Mouse (Mus musculus): ENCODE measurements around the gene Lmo7.

Gene Lmo7

DNA sequence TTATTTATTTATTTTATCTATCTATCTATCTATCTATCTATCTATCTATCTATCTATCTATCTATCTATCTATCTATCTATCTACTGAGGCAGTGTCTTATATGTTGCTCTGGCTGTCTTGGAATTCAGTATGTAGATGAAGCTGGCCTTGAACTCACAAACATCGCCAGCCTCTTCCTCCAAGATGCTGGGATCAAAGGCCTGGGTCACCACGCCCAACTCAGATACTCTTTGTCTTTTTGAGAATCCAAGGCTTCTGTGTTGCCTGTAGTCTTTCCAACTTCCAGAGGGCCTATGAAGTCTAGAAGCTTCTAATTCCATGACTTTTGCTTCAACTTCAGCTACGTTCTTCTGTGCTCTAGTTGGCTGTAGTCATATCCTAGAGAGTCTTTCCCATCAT is 48.7 kb downstream of the Lmo7 start:
- no peak for DNase-seq (ENCODE audit: low spot score in 2 of 2)

DNA sequence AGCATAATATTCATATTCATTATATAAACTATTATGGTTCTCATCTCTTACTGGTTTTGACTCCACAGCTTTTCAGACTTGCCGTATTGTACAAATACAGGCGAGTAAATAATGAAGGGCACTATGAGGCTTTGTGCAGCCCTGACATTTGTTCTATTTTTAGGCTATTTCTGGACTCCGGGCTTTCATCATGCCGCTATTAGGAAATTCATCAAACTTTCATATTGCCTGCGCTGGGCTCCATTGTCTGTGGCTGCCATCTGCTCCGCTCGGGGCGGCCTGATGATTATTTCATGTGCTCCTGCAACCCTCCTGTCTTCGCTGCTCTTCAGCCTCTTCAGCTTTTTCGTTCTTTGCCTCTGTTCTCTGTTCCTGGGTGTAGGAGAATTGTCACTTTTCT is 50.3 kb downstream of the Lmo7 start:
- DNase-seq (ENCODE audit: low spot score in 2 of 2), result no peak

DNA sequence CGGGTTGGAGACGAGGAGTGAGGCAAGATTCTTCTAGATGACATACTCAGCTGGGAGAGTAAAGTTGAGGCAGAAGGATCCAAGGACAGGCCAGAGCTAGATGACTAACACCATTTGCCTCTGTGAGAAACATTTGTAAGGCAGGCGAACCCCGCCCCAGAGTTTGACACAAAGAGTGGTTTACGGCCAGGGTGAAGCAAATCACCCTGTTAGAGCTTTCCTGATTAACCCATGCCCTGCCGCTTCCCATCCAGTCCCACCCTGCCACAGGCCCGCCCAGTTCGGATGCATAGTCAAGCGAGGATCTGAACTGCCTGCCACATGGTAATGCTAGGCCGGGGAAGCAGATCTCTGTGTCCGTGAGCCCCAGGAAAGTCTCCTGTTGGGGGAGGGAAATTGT is 51.5 kb downstream of the Lmo7 start:
- DNase-seq (ENCODE audit: low spot score in 2 of 2), result no peak

DNA sequence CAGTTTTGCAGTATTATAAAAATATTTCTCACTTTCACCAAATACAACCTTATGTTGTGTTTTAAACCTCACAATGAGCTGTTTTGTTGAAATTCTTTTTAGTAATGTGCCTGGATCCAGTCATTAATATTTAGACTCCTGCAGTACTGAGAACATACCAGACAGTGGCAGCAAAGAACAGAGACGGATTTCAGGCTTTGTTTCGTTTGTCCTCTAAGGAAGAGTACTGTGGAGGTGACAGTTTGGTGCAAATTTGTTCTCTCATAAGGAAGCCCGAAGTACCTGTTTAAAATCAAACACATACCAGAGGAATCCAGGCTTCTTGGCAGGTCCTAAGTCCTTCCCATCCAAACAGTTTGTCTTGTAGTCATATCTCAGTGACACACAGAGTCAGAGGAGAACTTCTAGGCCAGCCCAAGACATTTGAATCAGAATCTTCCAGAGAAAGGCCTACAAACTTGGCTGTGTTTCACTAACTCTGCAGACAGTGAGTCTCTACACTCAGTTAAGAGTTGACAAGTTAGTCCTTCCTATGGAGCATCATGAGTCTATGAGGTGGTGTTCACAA is 52.3 kb downstream of the Lmo7 start:
- DNase-seq (ENCODE audit: low spot score in 2 of 2), result peak in 1 of 2 experiments; percentile 70

DNA sequence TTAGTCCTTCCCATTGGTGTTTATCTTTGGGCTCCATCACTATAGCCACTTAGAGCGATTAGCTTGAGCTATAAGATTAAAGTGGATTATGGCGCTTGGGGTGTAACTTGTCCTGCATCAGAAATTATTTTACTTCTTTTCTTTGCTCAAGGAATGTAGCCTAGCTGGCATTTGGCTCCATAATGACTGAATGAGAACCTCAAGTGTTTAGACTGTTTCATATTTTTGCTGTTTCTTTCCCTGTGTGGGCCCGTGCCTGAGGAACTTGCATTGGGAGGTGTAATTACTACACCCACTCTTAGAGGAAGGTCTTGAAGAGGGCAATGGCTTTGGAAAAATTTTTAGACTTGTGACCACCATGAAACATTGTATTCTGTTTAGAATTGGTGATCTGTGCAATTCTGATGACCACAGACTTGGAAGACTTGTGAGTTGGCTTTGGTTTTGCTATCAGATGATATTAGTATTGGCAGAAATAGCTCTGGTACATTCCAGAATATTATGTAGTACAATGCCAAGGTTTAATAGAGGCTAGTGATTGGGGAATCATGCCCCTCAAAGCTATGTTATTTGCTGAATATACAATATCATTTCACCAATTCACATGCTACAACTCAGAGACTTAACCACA is 54.7 kb downstream of the Lmo7 start:
- no peak for DNase-seq (ENCODE audit: low spot score in 2 of 2)

DNA sequence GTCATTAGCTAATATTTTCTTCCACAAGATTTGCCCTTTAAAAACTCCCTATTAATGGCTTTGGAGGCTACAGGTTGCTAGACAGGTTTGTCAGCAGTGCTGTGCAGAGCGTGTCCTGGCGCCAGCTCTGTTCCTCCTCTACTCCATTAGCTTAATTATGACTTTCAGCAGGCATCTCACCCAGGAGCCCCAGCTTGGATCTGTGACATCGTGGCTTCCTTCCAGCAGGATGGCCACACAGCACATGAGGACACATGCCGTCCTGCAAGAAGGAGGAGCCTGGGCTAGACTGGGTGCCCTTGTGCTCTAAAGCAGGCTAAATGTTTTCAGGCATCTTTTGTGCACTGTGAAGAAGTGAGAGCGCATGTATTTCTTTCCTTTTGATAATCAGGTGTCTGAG is 58.1 kb downstream of the Lmo7 start:
- DNase-seq (ENCODE audit: low spot score in 2 of 2), result no peak

DNA sequence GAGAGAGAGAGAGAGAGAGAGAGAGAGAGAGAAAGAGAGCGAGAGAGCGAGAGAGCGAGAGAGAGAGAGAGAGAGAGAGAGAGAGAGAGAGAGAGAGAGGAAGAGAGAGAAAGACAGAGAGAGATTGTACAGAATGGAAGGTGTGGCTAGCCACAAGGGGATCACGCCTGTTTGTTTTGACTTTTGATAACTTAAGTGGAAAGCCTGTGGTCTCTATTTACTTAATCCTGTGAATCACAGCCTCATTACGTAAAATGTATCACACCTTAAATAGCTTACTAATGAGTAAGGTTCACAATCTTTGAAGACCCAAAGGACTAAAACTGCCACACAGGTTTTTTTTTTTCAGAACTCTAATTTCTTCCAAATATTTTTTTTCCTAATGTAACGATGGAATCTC is 58.7 kb downstream of the Lmo7 start:
- no peak for DNase-seq (ENCODE audit: low spot score in 2 of 2)

DNA sequence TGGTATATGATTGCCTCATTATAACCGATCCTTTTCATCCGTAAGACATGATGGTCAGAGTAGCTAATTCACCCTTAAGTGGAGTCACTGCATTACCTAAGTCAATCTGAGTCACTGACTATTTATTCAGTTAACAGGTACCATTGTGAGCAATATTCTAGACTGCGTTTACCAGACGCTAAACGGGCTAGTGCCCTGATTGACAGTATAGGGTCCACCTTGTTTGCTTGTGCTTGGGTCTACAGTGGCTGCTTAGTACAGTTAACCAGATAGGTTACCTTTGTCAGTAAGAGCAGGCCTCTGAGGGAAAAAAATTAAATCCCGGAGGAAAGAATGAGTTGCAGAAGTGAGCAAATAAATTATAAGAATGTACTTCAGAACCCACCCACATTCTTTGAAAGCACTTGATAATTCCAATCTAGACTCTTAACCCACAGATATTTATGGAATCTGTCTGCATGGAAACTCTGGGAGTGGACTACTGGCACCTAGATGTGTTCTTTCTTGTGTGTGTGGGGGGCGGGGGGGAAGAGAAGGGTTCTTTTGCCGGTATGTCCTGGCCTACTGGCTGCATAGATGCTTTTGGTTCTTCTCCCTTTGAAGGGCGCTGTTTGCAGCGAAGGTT is 64.9 kb downstream of the Lmo7 start:
- DNase-seq (ENCODE audit: low spot score in 2 of 2), result no peak

DNA sequence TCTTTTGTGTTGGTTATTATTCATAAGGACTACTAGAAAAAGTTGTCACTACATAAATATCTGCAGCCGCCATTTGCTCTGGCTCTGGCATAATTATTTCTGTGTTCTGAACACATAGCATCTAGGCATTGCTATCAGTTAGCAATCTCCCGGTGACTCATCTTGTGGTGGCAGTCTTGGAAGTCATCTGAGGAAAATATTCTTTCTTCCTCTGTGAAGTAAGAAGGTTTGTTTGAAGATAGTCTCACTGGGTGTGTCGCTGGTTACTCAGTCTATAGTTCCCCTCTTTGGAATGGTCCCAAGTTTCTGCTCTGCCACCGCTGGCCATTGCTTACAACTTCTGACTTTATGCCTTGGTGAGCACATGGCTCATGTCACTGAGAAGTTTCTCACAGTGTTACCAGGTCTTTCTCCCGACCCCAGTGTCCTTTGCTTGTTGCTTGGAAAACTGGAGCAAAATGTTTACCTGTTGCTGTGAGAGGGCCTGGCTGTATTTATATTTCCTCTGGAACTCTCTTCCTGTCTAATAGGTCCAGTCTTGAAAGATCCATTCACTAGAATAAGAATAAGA is 68.3 kb downstream of the Lmo7 start:
- no peak for DNase-seq (ENCODE audit: low spot score in 2 of 2)

DNA sequence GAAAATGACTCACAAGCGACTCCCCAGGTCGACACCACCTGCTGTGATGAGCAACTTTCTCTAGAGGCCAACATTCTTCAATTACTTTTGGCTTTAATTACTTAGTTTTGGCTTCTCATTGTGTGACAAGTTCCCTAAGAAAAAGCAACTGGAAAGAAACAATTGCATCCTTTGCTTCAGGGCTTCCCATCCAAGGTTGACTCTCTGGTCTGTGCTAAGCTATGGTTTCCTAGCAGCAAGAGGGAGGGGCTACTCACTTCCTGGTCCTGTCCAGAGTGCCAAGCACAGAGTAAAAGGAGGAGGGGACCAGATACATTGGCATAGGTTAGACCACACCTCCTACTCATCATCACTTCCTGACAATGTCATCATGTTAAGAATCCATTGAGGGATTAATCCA is 69.0 kb downstream of the Lmo7 start:
- DNase-seq (ENCODE audit: low spot score in 2 of 2), result no peak

DNA sequence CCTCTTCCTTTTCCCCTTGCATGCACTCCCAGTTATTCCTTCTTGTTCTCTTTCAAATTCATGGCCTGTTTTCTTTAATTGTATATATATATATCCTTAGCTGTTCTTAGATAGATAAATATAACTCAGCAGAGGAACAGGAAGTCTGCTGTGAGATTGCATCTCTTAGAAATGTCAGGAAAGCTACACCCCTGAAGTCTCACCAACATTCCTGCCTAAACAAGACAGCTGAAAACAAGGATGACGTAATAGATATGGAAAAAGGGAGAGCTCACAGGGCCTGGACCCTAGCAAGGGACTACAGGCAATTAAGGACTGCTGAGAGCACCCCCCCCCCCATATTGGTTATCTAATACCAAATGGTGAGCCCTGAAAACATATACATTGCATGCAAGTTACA is 71.9 kb downstream of the Lmo7 start:
- no peak for DNase-seq (ENCODE audit: low spot score in 2 of 2)

DNA sequence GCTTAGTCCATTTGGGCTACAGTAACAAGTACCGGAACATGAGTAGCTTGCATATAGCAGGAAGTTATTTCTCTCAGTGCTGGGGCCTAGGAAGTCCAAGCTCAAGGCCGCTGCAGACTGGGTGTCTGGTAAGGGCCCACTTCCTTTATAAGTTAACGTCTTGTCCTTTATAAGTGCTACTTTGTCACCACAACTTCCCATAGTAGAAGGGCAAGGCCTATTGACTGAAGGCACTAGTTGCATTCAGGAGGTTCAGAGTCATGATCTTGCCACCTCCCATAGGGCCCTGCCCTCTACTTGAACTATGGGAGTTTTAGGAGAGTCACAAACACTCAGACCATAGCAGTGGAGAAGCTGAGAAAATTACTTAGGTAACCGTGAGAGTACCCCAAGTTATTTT is 74.4 kb downstream of the Lmo7 start:
- no peak for DNase-seq (ENCODE audit: low spot score in 2 of 2)

DNA sequence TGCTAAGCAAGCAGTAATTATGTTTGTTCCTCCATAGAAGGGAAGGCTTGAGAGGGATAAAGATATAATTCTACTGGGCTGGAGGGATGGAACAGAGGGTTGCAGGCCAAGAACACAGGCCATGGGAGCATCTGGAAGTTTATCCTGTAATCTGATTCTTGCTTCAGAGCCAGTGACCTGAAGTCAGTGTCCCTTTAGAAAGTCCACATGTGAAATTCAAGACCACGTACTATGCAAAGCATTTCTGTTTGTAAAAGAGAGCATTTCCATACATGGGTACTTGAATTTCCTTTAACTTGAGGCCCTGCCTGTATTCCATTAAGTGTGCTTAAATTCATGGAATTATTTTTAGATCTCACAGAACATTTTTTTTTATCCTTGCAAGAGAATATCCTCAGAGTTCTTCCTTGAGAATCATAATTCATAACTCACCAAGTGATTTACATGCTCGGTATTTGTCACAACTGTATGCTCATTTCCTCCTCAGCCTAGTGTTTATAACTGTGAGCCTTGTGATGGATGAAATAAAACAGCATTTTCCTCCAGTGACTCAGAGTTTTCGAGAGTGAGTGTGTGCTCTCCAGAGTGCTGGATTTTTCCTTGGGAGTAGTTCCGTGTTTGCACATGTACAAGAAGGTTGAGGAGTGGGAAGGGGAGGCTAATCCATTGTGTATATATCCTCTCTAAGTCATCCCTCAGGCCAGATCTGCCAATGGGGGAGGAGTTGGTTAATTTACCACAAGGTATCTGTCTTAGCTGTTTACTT is 75.0 kb downstream of the Lmo7 start:
- no peak for DNase-seq (ENCODE audit: low spot score in 2 of 2)

DNA sequence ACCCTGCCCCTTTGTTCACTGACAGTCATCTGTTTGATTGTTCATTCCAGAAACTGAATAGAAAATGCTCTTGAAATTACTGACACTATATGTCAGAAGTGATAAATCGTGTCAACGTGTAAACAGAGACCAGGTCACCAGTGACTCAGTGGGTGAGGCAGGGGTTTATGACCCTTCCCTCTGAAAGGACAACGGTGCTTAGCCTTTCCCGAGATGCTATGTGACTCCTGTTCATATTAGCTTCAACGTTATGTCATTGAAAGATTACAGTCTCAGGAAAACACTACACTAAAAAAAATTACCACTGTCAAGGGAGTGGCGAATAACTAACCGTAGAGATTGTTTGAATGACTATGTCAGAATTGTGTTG is 75.6 kb downstream of the Lmo7 start:
- DNase-seq (ENCODE audit: low spot score in 2 of 2), result no peak

DNA sequence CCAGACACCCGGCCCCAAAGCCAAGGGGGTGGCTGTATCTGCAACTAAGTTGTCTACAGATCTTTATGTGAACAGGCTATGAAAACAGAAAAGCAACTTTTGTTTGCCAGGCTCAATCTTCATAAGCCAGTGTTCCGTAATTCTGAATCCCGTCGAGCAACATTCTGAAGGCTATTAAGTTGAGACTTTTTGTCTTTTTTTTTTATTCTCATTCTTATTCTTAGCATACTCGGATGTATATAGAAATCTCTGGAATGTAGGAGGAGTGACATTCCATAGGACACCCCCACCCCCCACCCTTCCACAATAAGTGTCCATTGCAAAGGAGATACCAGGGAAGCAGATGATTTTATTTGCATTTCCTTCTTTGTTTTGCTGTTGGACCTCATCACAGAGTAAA is 76.3 kb downstream of the Lmo7 start:
- DNase-seq (ENCODE audit: low spot score in 2 of 2), result no peak

DNA sequence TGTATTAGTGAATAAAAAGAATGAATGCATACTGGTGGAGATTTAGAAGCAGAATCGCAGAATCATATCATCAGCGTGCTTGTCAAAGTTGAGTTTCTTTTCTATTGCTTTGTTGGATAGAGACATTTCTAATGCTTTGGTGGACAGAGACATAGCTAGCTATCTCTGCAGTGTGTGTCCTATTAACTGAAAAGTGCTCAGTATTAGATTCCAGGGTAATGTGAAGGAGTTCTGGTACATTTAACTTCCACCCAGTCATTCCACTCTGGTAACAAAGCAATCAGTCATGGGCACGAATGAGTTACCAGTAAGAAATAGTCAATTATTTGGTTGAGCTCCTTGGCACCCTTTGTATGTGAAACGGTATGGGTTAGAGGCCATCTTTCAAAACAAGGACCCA is 76.8 kb downstream of the Lmo7 start:
- DNase-seq (ENCODE audit: low spot score in 2 of 2), result no peak

DNA sequence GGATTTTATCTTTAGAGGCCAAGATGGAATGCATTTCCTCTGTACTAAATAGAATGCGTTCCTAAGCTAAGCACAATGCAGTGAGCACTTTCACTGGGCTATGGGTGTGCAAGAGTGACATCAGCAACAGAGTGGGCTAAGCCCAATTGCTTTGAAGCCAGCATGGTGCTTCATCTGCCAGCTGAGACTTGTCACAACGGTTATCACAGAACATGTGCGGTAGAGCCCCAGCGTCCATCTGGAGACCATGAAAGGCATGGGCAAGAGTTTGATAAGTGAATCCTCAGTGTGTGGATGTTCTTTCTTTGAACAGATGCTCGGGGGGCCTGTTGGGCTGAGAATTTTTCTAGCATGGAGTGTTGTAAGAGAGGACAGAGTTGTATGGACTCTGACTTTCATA is 86.7 kb downstream of the Lmo7 start:
- no peak for DNase-seq (ENCODE audit: low spot score in 2 of 2)

DNA sequence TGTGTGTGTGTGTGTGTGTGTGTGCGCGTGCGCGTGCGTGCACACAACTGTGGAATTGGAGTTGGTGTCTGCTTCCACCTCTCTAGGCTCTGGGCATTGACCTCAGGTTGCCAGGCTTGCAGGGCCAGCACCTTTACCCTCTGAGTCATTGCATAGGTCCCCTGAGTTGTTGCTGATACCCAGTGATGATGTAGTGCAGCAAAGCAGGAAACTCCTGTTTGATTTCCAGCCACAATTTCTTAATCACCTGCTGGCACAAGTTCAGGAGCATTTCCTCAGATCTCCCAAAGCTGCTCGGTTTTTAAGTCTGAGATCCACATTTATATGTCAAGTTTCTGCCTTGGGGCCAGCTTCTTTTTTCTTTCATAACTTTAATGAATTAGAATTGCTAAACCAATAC is 92.6 kb downstream of the Lmo7 start:
- DNase-seq (ENCODE audit: low spot score in 2 of 2), result no peak

DNA sequence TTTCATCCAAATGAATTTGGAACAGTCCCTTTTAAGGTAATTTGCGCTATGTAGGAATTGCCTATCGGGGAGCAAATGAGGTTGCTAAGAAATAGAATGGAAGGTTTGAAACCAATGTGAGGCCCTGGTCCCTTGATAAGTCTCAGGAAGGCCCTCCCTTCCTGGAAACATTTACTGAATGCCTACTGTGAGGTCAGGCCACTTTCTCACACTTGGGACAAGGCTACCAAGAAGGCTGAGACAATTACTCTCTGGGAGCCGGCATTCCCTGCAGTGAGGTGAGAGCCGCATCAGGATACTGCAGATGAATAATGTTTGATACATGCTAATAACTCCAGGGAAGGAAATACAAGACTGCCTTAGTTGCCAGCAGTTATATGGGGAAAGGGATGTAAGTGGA is 93.1 kb downstream of the Lmo7 start:
- no peak for DNase-seq (ENCODE audit: low spot score in 2 of 2)

DNA sequence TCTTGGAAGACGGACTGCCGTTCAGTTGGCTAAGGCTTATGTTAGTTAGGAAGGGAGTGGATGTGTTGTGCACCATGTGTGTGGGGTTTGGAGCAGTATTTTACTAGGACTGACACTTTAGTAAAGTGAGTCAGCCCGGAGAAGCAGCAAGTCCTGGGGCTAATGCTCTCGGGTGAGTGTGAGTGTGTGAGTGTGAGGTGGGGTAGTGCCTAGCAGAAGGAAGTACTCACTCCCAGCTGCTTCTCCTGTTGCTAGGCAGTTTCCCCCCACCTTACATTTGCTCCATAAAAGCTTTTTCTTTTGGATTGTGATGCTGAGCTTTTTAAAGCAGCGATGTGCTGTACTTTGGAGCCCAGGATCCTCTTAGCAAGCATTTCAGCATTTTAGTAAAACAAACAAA is 99.9 kb downstream of the Lmo7 start:
- DNase-seq (ENCODE audit: low spot score in 2 of 2), result no peak

DNA sequence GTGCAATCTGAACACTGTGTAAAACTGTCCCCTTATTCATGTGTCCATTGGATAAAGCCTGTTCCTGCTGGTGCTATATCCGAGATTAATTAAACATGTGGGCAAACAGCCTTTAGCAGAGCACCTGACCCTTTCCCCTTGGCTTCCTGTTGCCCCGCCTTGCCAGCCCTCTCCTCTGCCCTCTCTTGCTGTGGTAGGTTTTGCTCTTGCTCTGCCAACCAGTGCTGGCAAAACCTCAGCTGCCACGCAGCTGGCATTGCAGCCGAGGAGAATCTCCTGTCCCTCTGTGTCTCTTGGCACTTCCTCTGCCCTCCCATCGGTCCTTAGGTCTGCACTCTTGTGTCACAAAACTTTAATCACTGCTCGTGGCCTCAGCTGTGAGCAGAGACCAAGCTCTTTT is 100.4 kb downstream of the Lmo7 start:
- no peak for DNase-seq (ENCODE audit: low spot score in 2 of 2)

DNA sequence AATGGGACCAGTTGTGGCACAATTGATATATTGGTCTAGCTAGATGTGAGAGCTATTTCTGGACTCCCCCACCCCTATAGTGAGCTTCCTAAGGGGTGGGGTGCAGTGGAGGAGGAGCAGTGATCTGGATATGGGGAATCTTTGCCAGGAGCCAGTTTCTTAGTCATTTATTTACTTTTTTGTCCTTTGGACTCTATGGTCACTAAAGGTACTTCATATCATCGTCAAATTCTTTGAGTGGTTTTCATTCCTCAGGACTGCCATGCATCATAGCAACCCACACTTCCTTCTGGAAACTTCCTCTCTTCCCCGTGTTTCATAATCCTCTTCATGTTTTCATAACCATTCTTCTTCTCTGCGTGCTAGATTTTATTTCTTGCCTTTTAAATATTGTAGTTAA is 104.4 kb downstream of the Lmo7 start:
- no peak for DNase-seq (ENCODE audit: low spot score in 2 of 2)

DNA sequence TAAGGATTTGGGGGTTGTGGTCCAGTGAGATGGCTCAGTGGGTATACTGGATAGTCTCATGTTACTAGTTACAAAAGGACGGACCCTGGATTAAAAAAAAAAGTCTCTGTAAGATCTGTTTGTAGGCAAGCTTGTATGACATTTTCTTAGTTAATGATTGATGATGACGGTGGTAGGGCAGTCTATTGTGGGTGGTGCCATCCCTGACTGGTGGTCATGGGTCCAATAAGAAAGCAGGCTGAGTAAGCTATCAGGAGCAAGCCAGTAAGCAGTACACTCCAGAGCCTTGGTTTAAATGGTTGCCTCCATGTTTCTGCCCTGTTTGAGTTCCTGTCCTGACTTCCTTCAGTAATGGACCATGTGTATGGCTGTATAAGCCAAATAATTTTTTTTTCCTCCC is 106.6 kb downstream of the Lmo7 start:
- no peak for DNase-seq (ENCODE audit: low spot score in 2 of 2)
